Mouse (Mus musculus): ENCODE measurements around the gene Vmn2r32.
"Not testable (repeated sequence)": the region's sequence is repeated elsewhere in the genome, so short reads cannot be mapped to it uniquely, and the experiment has no call there.

The Vmn2r32 gene

DNA sequence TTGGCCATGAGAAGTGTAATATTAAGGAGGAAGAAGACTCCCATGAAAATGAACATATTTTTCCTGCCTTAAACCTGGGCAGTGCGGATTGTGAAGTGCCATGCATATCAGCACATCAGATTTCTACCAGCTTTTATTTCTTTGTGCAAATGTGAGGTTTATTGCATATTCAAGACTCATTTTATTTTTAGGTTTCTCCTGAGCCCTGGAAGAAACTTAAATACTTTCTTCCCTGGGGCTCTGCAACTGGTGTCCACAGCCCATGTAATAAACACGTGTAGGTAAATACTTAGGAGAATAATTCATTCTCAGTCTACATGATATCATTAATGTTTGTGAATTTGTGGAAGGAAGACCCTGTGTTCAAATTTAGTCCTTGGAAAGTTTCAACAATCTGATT, at the start of gene Vmn2r32:
Vmn2r32 (minus strand) TSS at position 101 of the 400 bp plus-strand sequence.
- not testable (repeated sequence) for DNase-seq (ENCODE audit: low spot score in 2 of 2)

Data from right cerebral cortex, postnatal 36 days (tissue).